Mouse (Mus musculus) limb, embryonic 10.5 days (tissue): ENCODE measurements around the gene Etv3. TPM values are rescaled to one million over a fixed set of nuclear protein-coding genes. Genes with fewer than 3 reads are reported as not detected.
A peak's percentile ranks its signal among the peaks of the same experiment; 100 is the strongest.

ENCODE experiments used
- DNase-seq: peaks from one replicate; pipeline ENCODE4 v3.0.0-alpha.2; 2017; ENCODE audit warnings: low spot score
- H3K27ac ChIP-seq: fragments of 300-500 bp; sonication (generic); 2 replicates; pipeline ENCODE4 v1.5.1; 2016; ENCODE audit warnings: mild to moderate bottlenecking
- H3K27me3 ChIP-seq: fragments of 300-500 bp; sonication (generic); 2 replicates; pipeline ENCODE4 v1.6.1; 2016; ENCODE audit warnings: low read depth, mild to moderate bottlenecking; ENCODE audit not compliant: poor library complexity, severe bottlenecking
- H3K36me3 ChIP-seq: fragments of 300-500 bp; sonication (generic); 2 replicates; pipeline ENCODE4 v1.6.1; 2016; ENCODE audit warnings: mild to moderate bottlenecking, moderate library complexity
- H3K4me1 ChIP-seq: fragments of 300-500 bp; sonication (generic); 2 replicates; pipeline ENCODE4 v1.6.1; 2016
- H3K4me3 ChIP-seq: fragments of 300-500 bp; sonication (generic); 2 replicates; pipeline ENCODE4 v1.5.1; 2016; ENCODE audit warnings: mild to moderate bottlenecking, moderate library complexity
- H3K9me3 ChIP-seq: fragments of 300-500 bp; sonication (generic); replicated peaks from 2 replicates; pipeline ENCODE4 v1.6.1; 2016; ENCODE audit warnings: mild to moderate bottlenecking
- WGBS: fragments of 180-500 bp; shearing (Covaris S2); methylation state at CpG from one replicate; pipeline ENCODE4 v1.1.7; 2016; 5-methylcytosine and 5-hydroxymethylcytosine counted together
- polyA plus RNA-seq: library from polyadenylated mRNA; unstranded; fragments of >200 nt; fragmentation: Nextera tagmentation; extraction: Ambion mirVana; gene quantifications from 2 replicates; pipeline ENCODE4 v1.2.1, GENCODE M21; 2016

The Etv3 gene
- polyA plus RNA-seq, 1 experiment from 2014 or later, result 13.9 TPM

DNA sequence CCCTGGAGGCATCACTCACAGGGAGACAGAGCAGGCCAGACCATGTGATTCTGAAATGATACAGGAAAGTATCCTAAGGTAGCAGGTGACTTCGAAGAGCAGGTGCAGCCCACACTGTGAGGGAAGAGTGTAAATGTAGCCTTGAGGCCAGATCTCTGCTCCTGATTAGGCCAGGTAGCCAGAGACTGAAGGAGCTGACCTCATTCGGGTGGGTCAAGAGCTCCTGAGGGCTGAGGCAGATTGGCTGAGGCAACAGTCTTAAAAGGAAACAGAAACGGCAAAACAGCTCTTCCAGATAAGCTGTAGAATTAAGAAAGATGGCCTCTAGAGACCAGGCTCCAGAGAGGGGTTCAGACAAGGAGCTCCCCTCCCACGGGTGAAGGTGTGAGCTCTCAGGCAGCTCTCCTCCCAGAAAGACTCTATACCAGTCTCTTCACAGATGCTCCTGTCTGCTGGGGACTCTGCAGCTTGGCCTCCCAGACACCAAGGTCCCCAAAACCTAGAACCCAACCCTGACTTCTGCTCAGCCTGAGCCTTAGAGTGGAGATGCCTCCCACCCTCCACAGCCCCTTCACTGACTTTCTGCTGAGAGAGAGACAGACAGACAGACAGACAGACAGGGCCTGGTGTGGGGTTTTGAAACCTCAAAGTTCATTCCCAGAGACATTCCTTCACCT is 20.3 kb upstream of the Etv3 start:
- Histone ChIP-seq H3K27ac (no peak overlapping the region), H3K4me3 (no peak overlapping the region), H3K4me1 (peaks cover 14% of the 10 kb centered on the region), H3K9me3 (no peaks in the 10 kb centered on the region), H3K27me3 (0 out of 2 replicates have a peak, but pooled peaks cover 9% of the 10 kb centered on the region), H3K36me3 (no peaks in the 10 kb centered on the region)
- DNase-seq, result peak; percentile 23
- WGBS, result 63% methylated on average over 4 of the region's 4 CpGs

DNA sequence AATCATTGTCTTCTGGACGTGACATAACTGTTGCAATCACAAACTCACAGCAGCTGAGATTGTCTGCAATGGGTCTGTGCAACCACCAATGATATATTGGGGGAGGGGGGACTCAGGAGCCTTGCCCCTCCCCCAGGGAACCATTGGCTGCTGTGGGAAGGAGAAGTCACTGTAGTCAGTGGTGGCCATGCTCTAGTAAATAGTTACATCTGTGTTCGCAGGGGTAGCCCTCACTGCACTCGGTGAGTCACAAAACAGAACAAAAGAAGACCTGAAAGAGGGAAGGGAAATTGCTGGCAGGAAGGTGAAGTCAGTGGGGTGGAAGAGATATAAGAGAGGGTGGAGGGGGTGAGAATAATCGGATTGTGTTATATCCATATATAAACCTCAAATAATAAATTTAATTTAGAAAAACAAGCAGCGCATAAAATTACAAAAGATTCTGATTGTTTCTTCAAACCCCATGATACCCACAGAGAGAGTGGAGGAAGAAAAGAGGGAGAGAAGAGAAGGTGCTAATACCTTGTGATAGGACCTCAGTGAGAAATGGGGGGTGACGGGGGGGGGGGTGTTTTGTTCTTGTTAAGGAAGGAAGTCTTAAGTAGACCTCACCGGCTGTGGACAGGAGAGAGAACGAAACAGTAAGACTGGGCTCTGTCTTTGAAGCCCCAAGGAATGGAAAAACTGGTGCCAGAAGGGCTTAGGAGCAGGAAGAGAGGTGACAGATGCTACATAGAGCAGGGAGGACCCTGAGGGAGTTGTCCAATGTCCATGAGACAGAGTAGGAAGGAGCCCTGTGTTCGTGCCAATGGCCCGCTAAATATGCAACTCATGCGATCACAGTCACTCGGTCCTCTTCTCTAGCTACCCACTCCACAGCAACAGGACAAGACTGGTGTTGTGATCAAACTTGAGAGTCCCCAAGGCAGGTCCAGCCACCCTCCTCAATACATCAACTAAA is 18.5 kb upstream of the Etv3 start:
- Histone ChIP-seq H3K4me1 (peaks cover 14% of the 10 kb centered on the region), H3K4me3 (no peak overlapping the region), H3K36me3 (no peaks in the 10 kb centered on the region), H3K9me3 (no peaks in the 10 kb centered on the region), H3K27ac (no peak overlapping the region), H3K27me3 (0 out of 2 replicates have a peak, but pooled peaks cover 9% of the 10 kb centered on the region)
- WGBS, result 84% methylated on average over 12 of the region's 12 CpGs
- peak; percentile 28 for DNase-seq

DNA sequence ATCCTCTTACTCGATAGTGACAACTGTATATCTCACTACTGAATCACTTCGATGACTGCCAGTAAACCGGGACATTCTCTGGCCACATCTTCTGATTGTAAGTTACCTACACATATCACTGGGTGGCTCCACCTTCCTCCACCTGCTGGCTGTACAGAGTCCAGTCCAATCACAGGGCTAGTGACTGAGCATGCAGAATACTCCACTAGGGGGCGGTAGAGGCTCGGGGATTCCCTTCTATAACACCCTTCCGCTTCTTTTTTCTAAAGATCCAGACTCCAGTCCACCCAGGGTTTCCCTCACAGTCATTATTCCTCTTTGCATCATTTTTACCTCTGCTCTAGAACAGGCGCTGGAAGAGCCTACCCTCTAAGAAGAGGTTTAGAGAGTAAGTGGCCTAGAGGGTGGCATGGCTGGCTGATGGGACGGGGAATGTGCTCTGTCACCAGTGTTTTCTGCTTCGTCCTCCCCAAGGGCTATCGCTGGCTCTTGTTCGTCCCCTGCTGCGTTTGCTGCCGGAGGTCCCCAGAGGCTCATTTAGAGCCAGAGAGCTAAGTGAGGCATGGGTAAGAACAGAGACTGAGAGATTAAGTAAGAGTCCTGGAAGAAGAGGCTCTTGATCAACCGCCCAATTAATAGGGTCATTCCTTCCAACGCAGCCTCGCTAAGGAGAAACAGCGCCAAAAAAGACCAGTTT is 16.9 kb upstream of the Etv3 start:
- no peaks in the 10 kb centered on the region for H3K9me3 ChIP-seq
- H3K27ac ChIP-seq, result no peak overlapping the region
- 0 out of 2 replicates have a peak, but pooled peaks cover 3% of the 10 kb centered on the region for H3K27me3 ChIP-seq
- no peaks in the 10 kb centered on the region for H3K36me3 ChIP-seq
- peak; percentile 89 for DNase-seq
- H3K4me3 ChIP-seq, result peak overlapping the region; percentile 27; the same call in 1 of the 2 replicates
- WGBS, result 32% methylated on average over 17 of the region's 17 CpGs
- H3K4me1 ChIP-seq, result peaks cover 22% of the 10 kb centered on the region

DNA sequence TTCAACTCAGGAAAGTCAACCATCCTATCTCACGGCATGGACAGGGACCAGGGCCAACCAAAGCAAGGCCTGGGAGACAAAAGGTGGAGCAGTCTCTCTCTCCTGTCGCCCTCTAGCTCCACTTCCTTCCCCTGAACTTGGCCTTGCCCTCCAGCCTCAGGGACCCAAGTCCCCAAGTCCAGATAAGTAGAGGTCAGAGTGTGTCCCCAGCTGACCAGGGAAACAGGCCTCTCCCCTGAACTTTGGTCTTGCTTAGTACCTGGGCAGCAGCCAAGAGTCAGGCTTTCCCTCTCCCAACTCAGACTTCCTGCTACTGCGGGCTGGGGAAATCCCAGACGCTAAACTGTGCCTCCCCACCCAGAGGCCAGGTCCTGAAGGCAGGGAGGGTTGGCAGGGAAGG is 16.1 kb upstream of the Etv3 start:
- Histone ChIP-seq H3K9me3 (no peaks in the 10 kb centered on the region), H3K36me3 (no peaks in the 10 kb centered on the region), H3K27me3 (0 out of 2 replicates have a peak, but pooled peaks cover 3% of the 10 kb centered on the region), H3K27ac (0 out of 2 replicates have a peak overlapping the region, but pooled peaks have one; percentile 14), H3K4me1 (peaks cover 22% of the 10 kb centered on the region), H3K4me3 (no peak overlapping the region)
- DNase-seq, result no peak
- WGBS, result 57% methylated on average over 4 of the region's 4 CpGs

DNA sequence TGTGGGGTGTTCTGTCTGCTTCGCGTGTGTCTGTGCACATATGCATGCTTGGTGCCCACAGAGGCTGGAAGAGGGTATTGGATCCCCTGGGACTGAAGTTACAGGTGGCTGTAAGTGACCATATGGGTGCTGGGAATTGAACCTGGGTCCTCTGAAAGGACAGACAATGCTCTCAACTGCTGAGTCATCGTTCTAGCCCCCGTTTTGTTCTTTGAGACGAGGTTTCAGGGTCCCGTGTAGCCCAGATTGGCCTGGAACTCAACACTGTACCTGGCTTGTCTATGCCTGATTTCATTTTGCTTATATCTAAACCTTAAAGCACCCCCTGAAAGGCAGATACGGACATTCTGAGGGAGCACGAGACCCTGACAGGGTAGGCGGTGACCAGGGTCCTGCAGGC is 14.4 kb upstream of the Etv3 start:
- Histone ChIP-seq H3K4me3 (no peak overlapping the region), H3K27ac (no peak overlapping the region), H3K9me3 (no peaks in the 10 kb centered on the region), H3K4me1 (peaks cover 22% of the 10 kb centered on the region), H3K27me3 (0 out of 2 replicates have a peak, but pooled peaks cover 3% of the 10 kb centered on the region), H3K36me3 (no peaks in the 10 kb centered on the region)
- 91% methylated on average over 9 of the region's 9 CpGs for WGBS
- DNase-seq, result no peak

DNA sequence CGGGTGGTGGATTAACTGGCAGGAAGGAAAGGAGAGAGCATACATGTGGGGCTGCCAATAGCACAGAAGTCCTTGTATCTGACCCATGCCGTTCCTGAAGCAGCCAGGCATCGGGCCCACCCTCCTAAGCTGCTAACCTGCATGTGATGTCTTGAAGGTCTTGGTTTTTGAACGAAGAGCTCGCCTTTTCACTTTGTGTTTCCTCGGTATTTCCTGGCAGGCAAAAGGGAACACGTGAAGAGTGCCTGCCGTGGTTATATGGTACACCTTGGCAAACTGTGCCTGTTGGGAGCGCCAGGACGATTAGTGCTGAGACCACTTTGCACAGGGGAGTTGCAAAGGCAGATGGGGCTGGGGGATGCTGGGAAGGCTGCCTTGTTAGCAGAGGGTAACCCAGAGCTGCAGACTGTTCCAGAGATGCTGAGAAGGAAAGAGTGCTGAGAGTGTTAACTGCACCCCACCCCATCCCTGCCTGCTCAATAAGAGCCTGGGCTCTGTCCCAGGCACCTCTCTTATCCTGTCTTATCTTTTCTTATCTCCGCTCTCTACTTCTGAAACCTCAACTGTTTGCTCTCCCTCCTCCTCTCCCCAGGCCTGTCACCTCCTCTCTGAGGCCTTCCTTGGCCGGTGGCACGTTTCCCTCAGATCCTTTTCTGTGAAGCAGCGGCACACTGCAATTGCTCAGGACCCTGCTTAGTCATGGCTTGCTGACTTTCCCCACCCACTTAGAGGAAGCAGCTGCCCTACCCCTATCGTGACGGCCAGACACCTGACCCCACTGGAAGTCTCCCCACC is 13.0 kb upstream of the Etv3 start:
- no peaks in the 10 kb centered on the region for H3K36me3 ChIP-seq
- H3K4me3 ChIP-seq, result no peak overlapping the region
- H3K27ac ChIP-seq, result no peak overlapping the region
- H3K4me1 ChIP-seq, result peaks cover 24% of the 10 kb centered on the region
- H3K27me3 ChIP-seq, result 0 out of 2 replicates have a peak, but pooled peaks cover 3% of the 10 kb centered on the region
- 46% methylated on average over 16 of the region's 16 CpGs for WGBS
- H3K9me3 ChIP-seq, result no peaks in the 10 kb centered on the region
- DNase-seq, result no peak

DNA sequence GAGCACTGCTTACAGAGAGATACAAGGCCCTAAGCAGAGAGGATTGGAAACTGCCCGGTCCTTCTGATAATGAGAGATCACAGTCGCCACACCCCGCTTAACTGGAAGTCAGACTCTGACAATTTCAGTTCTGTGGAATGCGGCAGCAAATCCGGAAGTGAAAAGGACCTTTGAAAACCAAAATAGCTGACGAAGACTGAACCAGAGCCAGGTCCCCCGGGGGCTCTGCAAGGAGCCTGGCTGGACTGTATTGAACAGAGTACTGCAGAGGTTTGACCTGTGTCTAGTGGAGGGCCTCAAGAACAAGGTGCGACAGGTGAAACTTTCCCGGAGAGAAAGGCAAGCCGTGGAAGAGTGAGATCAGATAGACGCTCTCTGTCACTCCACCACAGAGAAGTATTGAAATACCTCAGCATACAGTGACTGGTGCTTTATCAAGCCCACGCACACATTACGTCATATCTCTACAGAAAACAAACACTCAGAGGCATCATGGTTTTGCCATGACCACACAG is 9.6 kb upstream of the Etv3 start:
- Histone ChIP-seq H3K27me3 (no peaks in the 10 kb centered on the region), H3K4me3 (no peak overlapping the region), H3K36me3 (no peaks in the 10 kb centered on the region), H3K27ac (no peak overlapping the region), H3K4me1 (peaks cover 11% of the 10 kb centered on the region), H3K9me3 (no peaks in the 10 kb centered on the region)
- no peak for DNase-seq
- 75% methylated on average over 13 of the region's 13 CpGs for WGBS

DNA sequence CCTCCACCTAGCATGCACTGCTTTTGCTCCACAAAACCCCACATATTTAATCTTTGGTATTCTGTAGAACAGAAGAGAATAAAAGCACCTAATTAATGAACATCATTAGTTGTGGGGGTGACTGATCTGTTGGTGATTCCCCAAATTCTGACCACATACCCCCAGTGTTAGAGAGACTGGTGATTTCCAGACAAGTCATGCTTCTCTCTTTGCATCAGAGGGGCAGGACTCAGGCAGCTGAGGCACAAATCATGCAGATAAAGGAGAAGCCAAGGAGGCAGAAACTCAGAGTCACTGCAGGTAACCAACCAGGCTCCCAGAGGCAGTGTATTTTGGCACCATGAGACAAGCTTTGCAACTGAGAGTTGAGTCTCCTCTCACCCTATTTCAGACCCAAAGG is 6.8 kb upstream of the Etv3 start:
- Histone ChIP-seq H3K27me3 (no peaks in the 10 kb centered on the region), H3K9me3 (no peaks in the 10 kb centered on the region), H3K36me3 (no peaks in the 10 kb centered on the region), H3K27ac (no peak overlapping the region), H3K4me3 (no peak overlapping the region), H3K4me1 (0 out of 2 replicates have a peak, but pooled peaks cover 3% of the 10 kb centered on the region)
- no peak for DNase-seq

DNA sequence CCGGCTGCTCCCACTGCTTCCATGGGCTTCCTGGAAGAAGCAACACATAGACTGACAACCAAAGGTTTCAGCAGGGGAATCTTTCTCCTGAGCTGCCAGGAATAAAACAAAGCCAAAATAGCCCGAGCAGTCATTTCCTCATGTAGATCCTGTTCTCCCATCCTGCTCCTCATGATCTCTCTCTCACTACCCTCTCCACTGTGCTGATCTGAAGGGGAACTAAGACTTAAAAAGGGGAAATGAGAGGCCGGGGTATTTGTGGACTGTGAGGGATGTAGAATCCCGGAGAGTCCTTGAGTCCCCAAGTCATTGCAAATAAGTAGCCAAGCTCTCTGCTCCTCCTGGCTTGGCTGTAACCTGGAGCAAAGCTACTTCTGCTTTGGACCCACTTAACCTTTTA is 4.1 kb upstream of the Etv3 start:
- WGBS, result 82% methylated on average over 4 of the region's 4 CpGs
- Histone ChIP-seq H3K27me3 (no peaks in the 10 kb centered on the region), H3K27ac (no peak overlapping the region), H3K4me1 (peaks cover 10% of the 10 kb centered on the region), H3K9me3 (no peaks in the 10 kb centered on the region), H3K4me3 (no peak overlapping the region), H3K36me3 (no peaks in the 10 kb centered on the region)
- DNase-seq, result no peak

DNA sequence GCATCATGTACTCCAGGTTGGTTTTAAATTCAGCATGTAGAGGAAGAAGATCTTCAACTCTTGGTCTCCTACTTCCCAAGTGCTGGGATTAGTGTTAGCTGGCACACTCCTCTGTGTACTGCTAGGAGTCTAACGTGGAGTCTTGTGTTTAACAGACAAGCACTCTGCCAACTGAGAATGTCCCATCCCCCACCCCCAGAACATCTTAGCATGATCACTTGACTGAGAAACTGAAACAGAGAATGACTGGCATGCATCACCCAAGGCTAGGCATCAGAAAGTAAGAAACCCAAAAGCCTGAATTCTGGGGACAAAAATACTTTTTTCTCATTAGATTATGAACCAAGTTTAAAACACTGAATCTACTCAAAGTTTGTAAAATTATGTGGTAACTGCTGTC is 3.4 kb upstream of the Etv3 start:
- H3K27me3 ChIP-seq, result no peaks in the 10 kb centered on the region
- no peaks in the 10 kb centered on the region for H3K36me3 ChIP-seq
- H3K4me1 ChIP-seq, result peaks cover 12% of the 10 kb centered on the region
- no peaks in the 10 kb centered on the region for H3K9me3 ChIP-seq
- no peak overlapping the region for H3K4me3 ChIP-seq
- WGBS, result 70% methylated on average over 1 of the region's 1 CpGs
- no peak overlapping the region for H3K27ac ChIP-seq
- no peak for DNase-seq

DNA sequence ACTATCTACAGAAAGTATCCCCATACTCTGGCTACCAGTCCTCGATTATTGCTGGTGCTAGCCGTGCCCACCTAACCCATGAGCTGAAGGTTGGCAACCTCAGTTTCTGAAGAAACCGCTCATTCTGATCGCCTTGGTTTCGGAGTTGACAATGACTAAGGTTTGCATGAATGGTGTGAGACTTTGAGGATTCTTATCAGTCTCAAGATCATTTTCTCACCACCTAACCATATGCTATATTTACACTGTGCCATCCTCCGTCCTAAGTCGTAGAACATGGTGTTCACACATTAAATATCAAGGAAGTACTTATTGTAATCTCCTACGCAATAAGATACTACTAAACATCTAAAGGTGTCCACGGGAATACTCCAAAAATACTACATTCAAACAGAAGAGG is 1.5 kb upstream of the Etv3 start:
- peaks cover 18% of the 10 kb centered on the region for H3K36me3 ChIP-seq
- H3K4me1 ChIP-seq, result peaks cover 15% of the 10 kb centered on the region
- H3K27me3 ChIP-seq, result no peaks in the 10 kb centered on the region
- H3K4me3 ChIP-seq, result no peak overlapping the region
- 94% methylated on average over 9 of the region's 9 CpGs for WGBS
- DNase-seq, result no peak
- no peaks in the 10 kb centered on the region for H3K9me3 ChIP-seq
- H3K27ac ChIP-seq, result no peak overlapping the region
